Mouse (Mus musculus) spleen, postnatal 4 days (tissue): ENCODE results near the gene Nkap.
"Not testable (repeated sequence)": the region's sequence is repeated elsewhere in the genome, so short reads cannot be mapped to it uniquely, and the experiment has no call there.

Experiments
- DNase-seq, 2 experiments: peaks; one replicate each; pipeline ENCODE4 v3.0.0; 2022; ENCODE audit warnings: low spot score in 2 of 2

The Nkap gene

DNA sequence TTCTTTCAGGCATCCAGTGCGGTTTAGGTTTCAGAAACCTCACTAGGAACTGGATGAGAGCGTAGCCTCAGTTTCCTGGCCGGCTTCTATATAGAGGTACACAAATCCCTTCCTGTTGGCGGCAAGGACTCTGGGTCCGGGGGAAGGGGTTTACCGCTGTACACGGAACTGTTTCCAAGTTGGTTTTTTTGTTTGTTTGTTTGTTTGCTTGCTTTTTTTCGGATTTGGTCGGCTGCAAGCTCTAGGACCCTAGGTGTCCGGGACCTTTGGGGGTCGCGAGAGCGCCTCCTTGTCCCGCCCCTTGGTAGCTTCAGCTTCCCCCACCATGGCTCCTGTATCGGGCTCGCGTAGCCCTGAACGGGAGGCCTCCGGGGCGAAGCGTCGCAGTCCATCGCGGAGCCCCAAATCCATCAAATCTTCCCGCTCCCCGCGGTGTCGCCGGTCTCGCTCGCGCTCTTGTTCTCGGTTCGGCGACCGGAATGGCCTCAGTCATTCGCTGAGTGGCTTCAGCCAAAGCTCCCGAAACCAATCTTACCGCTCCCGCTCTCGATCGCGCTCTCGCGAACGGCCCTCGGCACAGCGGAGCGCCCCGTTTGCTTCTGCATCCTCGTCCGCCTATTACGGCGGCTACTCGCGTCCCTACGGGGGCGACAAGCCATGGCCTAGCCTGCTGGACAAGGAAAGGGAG, at the start of gene Nkap:
Gene Nkap (plus strand): TSS at position 125 of the 688 bp plus-strand sequence.
- peak; percentile 74 to 85 for DNase-seq

DNA sequence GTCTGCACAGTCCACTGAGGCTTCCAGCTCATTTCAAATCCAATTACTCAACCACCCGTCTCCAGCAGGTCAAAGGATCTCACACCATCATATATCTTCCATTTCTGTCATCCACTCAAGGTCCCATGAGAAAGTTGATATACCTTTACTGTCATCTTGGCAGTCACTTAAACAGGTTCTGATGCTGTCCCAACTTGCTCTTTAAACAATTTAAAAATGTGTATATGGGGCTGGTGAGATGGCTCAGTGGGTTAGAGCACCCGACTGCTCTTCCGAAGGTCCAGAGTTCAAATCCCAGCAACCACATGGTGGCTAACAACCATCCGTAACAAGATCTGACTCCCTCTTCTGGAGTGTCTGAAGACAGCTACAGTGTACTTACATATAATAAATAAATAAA, 46.2 kb upstream of the Nkap start:
- not testable (repeated sequence) for DNase-seq

DNA sequence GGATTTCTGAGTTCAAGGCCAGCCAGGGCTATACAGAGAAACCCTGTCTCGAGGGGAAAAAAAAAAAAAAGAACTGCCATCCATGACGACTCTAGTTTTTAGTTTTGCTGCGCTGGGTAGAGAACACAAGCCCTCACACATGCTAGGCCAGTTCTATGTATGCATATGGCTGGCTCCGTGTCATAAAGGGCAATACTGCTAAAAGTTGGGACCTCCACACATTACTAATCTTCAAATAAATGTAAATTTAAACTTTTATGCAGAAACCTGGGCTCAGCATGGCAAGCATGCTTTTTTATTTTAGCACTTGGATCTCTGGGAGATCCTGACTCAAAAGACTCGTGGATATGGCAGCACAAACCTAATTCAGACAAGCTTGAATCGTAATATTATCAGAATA, 45.4 kb upstream of the Nkap start:
- no peak for DNase-seq

DNA sequence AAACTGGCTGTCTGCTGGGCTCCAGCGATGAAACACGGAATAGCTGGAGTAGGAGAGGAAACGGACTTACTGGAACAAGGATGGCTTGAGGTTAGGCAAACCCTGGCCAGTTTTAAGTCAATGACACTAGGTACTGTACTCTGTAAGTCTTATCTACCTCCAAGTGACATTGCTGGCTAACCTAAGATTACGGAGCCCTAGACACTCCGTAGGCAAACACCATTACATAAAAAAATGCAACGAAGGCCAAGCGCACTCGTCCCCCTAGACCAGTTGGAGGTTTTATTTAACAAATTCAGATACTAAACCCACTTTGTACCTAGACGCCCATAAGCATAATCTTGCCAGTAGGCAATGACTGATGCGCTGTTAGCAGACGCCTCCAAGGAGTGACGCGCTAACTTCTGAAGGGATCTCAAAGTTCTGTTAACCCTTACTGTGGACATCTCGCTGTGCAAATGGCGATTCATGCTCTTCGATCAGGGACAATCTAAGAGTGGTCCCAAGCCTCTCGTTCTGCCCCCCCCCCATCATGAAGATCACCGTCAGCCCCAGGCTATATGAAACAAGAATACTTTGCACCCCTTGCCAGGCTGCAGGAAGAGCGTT, 42.2 kb upstream of the Nkap start:
- DNase-seq: peak in 1 of 2 experiments; percentile 12

DNA sequence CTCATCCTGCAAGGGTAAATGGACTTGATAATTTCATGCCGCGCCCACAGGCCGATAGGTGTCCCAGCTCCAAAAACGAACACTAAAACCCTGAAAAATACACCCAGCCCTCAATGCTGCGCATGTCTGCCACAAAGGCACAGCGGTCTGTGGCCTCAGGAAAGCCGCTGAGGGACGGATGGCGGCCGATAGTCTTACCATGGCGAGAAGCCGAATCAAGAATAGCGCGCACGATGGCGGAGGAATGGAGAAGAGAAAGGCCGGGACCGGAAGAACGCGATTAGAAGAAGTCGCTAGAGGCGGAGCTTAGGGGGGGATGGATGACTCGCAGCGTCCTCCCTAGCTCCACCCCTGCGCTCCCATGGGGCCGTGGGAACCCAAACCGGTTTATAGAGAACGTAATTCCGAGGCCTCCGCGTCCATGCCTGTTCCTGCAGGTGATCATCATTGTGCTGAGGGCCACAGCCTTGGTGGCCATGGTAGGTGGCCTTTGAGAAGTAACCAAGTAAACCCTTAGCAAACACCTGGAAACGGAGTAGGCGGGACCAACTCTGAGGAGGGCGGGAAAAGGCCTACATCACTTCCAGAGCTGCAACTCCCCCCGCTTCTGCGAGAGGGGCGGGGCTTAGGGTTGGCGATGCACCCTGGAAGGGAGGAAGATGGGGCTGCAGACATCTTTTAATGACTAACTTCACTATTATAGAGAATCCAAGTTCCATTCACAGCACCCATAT, 41.5 kb upstream of the Nkap start, which contains the start of gene Rpl39:
Gene Rpl39 (minus strand): TSS at position 476 of the 734 bp plus-strand sequence.
- DNase-seq: peak; percentile 86 to 89

DNA sequence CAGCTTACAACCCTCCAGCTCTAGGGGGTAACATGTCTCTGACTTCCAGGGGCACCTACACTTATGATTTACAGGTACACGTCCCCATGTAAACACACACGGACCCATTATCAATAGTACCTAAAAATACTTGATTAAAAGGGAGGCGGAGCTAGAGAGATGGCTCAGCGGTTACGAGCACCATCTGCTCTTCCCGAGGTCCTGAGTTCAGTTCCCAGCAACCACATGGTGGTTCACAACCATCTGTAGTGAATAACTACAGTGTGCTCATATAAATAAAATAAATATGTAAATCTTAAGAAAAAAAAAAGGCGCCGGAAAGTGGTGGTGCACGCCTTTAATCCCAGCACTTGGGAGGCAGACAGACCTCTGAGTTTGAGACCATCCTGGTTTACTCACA, 40.9 kb upstream of the Nkap start:
- DNase-seq: no peak

DNA sequence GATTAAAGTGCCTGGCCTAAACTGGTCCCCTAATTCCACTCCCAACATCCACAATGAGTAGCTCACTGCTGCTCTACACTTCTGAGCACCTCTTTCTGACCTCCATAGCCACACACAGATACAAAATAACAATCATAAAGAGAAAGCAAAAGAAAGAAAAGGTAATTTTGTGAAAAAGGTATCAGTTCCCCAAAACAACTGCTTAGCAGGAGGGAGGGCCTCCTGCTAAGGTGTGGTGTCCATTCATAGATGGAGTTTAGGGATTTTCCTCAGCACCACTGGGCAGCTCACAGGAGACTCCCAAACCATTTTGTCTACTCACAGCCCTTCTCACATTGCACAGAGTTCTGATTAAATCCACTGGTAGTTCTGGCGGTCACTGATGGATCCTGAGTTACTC, 37.8 kb upstream of the Nkap start:
- no peak for DNase-seq

DNA sequence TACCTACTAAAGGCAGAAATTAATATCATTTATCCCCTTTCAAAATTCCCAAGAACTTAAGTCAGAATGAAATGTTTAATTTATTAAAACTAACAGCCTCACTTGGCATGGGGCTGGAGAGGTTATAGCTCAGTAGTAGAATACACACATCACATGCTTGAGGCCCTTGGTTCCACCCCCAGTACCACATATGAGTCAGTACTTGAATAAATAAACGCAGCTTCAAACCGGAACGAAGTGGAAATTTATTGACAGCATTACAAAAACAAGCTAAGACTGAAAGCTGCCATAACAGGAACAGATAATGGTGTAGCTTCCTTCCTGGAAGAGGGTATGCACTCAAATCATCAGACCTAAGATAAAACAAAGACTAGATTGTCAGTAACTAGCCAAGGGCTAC, 35.1 kb upstream of the Nkap start:
- DNase-seq: no peak

DNA sequence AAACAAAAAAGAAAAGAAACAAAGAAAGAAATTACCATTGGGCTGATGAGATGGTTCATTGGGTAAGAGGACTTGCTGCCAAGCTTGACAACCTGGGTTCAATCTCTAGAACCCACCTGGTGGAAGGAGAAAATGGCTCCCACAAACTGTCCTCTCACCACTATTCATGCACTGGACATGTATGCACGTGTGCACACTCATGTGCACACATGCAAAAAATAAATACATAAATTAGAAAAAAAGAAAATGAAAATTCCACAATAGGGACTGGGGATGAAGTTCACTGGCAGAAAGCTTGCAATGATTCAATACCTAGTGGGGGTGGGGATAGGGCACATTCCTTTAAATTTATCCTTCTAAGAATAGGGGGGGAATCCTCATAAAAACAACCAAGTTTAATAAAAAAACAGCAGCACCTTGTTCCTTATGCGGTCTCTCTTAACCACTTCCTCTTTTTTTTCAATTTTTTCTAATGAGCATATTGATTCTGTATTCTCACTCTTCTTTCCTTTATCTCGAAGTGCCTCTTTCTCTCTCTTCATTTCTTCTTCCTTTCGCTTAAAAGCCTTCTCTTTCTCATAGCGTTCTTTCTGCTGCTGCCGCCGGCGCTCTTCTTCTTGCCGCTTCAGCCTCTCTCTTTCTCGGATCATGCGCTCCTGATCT, 31.4 kb upstream of the Nkap start:
- no peak for DNase-seq

DNA sequence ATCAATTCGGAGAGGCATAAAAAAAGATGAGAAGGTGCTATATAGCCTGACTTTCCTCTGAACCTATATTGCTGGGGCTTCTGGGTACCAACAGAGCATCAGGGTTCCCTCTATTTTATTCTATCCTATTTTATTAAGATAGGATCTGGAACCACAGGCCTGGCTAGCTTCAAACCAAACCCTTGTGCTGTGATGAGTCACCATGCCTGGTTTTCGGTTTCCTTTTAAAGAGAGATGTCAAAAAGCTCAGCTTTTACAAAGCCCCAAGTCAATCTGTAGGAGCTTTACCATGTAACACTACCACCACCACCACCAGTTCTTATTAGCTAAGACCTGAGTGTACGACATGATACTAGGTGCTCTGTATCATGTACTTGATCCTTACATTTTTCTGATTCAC, 27.9 kb upstream of the Nkap start:
- no peak for DNase-seq

DNA sequence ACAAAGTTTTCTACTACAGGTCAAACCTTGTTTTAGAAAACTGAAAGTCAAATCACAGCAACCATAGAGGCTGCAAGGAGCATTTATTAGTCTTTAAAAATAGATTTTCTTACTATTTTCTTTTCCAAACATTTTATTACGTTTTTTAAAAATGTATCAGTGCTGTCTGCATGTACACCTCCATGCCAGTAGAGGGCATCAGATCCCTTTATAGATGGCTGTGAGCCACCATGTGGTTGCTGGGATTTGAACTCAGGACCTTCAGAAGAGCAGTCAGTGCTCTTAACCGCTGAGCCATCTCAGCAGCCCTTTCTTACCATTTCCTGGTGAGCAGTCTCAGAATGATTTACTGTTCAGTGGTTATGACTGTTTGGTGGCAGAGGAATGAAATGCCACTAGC, 22.8 kb upstream of the Nkap start:
- DNase-seq: no peak

DNA sequence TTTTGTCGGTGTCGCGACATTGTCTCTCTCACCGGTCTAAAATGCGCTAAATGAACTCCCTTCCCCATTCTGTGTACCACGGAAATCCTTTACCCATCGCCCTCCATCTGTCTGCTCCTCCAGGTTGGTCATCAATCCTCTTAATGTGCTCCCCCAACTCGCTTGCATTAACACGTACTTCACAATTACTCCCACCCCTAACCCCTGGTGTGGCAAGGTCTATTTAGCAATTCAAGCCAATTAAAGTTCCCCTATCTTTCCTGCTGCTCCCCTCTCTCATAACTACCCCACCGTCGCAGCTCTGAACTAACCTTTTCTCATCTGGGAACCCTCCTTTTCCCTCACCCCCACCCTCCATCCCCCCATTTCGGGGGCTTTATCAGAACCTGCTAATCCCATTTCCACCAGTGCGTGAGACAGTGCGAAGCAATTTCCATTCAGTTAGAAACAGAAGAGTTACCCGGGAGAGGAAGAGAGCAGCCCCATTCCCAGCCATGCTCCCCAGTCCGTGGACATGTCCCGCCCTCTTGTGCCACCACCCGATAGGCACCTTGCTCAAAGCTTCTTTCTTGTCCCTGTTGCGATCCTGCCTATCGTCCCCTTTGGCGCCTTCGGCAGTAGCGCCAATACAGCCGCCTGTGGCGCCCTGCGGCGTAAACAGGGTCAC, 16.9 kb upstream of the Nkap start:
- no peak for DNase-seq

DNA sequence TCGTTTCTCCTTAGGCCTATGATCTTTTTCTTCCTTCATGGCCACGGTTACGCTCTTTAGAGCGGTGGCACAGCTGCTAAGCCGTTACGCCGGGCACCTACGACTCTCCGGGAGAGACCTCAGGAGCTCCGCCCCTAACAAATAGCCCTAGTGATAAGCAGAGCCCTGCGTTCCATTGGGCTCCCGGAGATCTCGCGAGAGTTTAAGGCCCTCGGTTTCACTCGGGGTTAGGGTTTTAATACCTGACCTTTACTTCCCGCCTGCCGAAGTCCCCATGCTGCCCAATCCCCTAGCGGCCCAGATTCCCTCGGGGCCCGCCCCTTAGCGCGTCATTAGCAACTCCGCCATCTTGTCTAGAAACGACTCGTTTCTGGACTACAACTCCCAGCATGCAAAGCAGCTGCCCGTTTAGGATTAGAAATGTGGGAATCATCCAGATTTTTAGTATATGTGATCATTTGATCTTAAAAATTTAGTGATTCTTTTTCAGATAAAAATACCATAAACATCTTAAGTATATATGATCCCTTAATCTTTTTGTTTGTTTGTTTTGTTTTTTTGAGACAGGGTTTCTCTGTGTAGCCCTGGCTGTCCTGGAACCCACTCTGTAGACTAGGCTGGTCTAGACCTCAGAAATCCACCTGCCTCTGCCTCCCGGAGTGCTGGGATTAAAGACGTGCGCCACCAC, 16.3 kb upstream of the Nkap start, which contains the start of gene Upf3b:
Gene Upf3b (minus strand): TSS at position 130 of the 688 bp plus-strand sequence.
- DNase-seq: peak; percentile 90 to 91

DNA sequence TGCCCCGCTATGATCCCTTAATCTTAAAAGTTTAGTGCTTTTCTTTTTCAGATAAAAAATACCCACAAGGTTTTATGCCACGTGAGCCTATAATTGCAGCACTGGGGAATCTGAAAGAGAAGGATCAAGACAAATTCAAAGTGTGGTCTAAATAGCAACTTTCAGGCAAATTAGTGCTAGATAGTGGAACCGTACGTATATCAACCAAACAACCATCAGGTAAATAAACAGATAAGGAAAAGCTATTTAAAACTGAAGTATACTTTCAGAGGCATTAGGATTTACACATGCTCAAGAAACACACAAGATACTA, 15.8 kb upstream of the Nkap start:
- DNase-seq: no peak

DNA sequence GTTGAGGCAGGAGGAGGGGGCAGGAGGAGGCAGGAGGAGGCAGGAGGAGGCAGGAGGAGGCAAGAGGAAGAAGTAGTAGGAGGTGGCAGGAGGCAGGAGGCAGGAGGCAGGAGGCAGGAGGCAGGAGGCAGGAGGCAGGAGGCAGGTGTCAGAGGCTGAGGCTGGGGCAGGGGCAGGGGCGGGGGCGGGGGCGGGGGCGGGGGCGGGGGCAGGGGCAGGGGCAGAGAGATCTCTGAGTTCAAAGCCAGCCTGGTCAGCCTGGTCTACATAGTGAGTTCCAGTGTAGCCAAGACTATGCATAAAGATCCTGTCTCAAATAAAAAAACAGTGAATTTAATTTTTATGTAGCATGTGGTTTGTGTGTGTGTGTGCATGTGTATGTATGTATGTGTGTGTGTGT, 9.5 kb upstream of the Nkap start:
- no peak for DNase-seq

DNA sequence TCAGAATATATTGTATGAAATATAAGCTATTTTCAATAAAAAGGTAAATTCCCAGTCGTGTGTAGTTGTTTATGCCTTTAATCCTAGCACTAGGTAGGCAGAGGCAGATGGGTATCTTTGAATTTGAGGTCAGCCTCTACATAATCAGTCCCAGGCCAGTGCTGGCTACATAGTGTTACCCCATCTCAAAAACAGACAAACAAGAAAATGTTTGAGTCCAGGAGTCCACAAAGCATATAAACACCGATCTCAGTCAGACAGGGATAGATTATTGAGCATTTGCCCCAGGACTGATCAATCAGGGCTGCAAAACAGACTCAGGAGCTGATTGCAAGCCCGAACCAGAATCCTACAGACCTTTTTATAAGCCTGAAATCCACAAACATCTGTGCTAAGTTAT, 7.0 kb upstream of the Nkap start:
- DNase-seq: no peak

DNA sequence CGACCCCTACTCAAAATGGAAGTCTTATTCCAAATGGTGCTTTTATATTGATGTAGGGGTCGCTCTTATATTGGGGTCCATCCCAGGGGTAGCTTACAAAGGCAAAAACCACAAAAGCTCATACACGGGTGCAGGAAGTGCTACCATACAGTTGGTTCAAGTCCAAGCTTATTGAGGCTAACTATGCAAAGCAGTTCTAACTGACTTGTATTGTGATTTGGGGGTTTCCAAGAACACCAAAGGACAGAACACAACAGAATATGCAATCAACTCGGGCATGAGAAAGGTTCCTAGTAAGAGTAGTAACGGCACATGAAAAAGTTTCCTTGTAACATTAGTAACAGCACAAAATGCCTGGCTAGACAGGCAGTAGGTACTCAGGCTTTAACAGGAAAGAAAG, 6.4 kb upstream of the Nkap start:
- no peak for DNase-seq

DNA sequence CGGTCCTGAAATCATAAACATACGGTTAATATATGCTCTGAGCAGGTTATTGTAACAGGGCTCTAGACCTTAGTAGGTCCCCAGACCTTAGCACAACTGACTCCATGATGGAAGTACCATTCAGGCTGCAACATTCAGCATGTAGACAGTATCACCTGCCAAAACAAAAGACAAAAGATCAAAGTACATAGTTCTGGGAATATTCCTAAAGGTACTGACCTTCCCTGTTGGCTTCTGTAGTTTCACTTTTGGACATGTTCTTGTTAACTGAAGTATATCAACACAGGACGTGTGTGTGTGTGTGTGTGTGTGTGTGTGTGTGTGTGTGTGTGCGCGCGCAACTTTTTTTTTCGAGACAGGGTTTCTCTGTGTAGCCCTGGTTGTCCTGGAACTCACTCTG, 1.1 kb upstream of the Nkap start:
- DNase-seq: no peak

DNA sequence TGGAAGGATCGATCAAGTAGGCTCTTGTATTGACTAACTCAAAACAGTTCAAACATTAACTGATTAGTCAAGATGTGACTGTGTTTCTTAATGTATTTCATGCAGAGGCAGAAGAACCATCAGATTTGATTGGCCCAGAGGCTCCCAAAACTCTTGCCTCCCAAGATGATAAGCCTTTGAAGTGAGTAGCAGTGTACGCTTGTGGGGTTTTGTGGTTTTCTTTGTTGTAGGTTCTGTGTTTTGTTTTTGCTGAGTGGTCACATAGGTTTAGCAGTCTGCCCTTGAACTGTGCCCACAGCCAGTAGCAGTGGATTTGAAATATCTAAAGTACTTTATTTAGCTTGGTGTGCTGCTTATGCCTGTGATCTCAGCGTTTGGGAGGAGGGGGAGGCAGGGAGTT, 15.1 kb downstream of the Nkap start:
- no peak for DNase-seq

DNA sequence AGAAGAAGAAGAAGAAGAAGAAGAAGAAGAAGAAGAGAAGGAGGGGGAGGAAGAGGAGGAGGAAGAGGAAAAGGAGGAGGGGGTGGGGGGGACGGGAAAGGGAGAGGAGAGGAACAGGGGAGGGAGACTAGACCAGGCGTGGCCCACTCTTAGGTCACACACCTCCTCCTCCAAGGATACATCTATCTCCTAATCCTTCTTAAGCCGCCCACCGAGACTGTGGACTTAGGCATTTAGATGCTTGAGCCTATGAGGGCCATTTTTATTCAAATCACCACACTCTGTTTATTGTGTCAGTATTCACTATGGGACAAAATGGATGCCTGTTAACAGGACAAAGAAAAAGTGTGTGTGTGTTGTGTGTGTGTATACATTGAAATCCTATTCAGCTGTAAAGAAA, 17.9 kb downstream of the Nkap start:
- not testable (repeated sequence) for DNase-seq

DNA sequence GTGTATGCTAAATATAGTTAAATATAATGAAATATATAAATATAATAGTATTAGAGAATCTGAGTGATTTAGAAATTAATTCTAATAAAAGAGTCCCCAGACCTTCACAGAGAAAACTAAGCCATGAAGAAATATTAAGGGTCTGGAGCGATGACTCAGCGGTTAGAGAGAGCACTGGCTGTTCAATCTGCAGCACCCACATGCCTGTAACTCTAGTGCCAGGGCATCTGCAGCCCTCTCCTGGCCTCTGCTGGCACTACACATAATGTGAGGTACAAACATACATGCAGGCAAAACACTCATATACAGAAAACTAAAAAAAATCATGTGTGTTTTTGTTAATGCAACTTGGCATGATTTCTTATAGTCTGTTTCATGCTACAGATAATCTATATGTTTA, 18.4 kb downstream of the Nkap start:
- peak in 1 of 2 experiments; percentile 32 for DNase-seq
